ENCODE assay signal across 23 mouse cellular contexts in the genomic region with DNA sequence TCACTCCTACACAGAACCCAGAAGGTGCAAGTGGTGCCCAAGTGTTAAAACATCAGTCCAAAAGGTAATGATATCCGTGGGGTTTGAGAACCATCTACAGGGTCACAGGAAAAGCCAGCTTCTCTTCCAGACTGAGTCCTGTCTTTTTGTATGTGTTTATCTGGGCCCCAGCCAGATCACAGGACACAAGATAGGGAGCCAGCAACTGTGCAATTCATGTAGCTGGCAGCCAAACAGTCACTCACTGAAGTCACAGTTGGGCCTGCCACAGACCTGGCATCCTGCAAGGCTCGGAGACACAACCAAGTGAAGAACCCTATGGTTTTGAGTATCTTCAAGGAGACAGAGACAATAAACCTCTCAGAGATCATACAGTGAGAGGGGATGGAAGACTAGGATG. TPM values are rescaled to one million over a fixed set of nuclear protein-coding genes. Genes with fewer than 3 reads are reported as not detected.
DNase-seq lines count a peak whose midpoint lies in the region; ATAC-seq lines count a peak whose summit lies in the region.
"Had no signal": no experiment of that assay in that cellular context is flagged by ENCODE, and none has a peak within 500 bp of the region (broad histone marks: within the 10 kb centered on the region; RNA-seq: fewer than 3 reads in every experiment).

No protein-coding gene starts in this region.

- peaks cover 10% of the 10 kb centered on the region for H3K36me3 ChIP-seq in forebrain, embryonic 16.5 days (ENCODE audit: control insufficient read depth, insufficient read depth)
- H3K36me3 ChIP-seq in forebrain, embryonic 15.5 days, result peaks cover 68% of the 10 kb centered on the region
- peaks cover 40% of the 10 kb centered on the region for H3K36me3 ChIP-seq in neural tube, embryonic 12.5 days
- H3K36me3 ChIP-seq: heart, embryonic 15.5 days; limb, embryonic 13.5 days; liver, embryonic 12.5 days had no signal

- H3K4me2 ChIP-seq in forebrain, embryonic 16.5 days (ENCODE audit: low read length), result peak overlapping the region; percentile 7; the same call in 1 of the 2 replicates
- no peak overlapping the region for H3K4me2 ChIP-seq in forebrain, embryonic 15.5 days (replicated peaks)
- H3K4me2 ChIP-seq in neural tube, embryonic 12.5 days (replicated peaks), result peak overlapping the region; percentile 55; the same call in 1 of the 2 replicates
- H3K4me2 ChIP-seq: heart, embryonic 15.5 days; limb, embryonic 13.5 days; liver, embryonic 12.5 days had no signal

- no peak overlapping the region for H3K4me3 ChIP-seq in forebrain, embryonic 16.5 days (replicated peaks; ENCODE audit: low read length)
- no peak overlapping the region for H3K4me3 ChIP-seq in forebrain, embryonic 15.5 days
- H3K4me3 ChIP-seq in neural tube, embryonic 12.5 days, result no peak overlapping the region
- H3K4me3 ChIP-seq: heart, embryonic 15.5 days; layer of hippocampus, adult 2 months; limb, embryonic 13.5 days; liver, embryonic 12.5 days had no signal

- WGBS in forebrain, embryonic 16.5 days, result 74% methylated on average over 2 of the region's 2 CpGs
- WGBS in forebrain, embryonic 15.5 days, result 71% methylated on average over 2 of the region's 2 CpGs
- WGBS in neural tube, embryonic 12.5 days, result 81% methylated on average over 2 of the region's 2 CpGs

- H3K9ac ChIP-seq in forebrain, embryonic 16.5 days (replicated peaks; ENCODE audit: low read depth, low read length), result no peak overlapping the region
- no peak overlapping the region for H3K9ac ChIP-seq in forebrain, embryonic 15.5 days (replicated peaks)
- no peak overlapping the region for H3K9ac ChIP-seq in neural tube, embryonic 12.5 days
- H3K9ac ChIP-seq: heart, embryonic 15.5 days; limb, embryonic 13.5 days; liver, embryonic 12.5 days had no signal

- no peak overlapping the region for H3K27ac ChIP-seq in forebrain, embryonic 16.5 days (ENCODE audit: low read length)
- no peak overlapping the region for H3K27ac ChIP-seq in forebrain, embryonic 15.5 days (replicated peaks)
- H3K27ac ChIP-seq in neural tube, embryonic 12.5 days, result no peak overlapping the region
- H3K27ac ChIP-seq: heart, embryonic 15.5 days; layer of hippocampus, adult 2 months; limb, embryonic 13.5 days; liver, embryonic 12.5 days had no signal

- H3K9me3 ChIP-seq in forebrain, embryonic 16.5 days (ENCODE audit: control insufficient read depth, low read length), result no peaks in the 10 kb centered on the region
- H3K9me3 ChIP-seq in forebrain, embryonic 15.5 days, result no peaks in the 10 kb centered on the region
- no peaks in the 10 kb centered on the region for H3K9me3 ChIP-seq in neural tube, embryonic 12.5 days
- H3K9me3 ChIP-seq: heart, embryonic 15.5 days; limb, embryonic 13.5 days; liver, embryonic 12.5 days had no signal

- DNase-seq in neural tube, embryonic 10.5 days (ENCODE audit: extremely low spot score, low spot score), result no peak
- peak; percentile 58 to 71 for DNase-seq in cerebellum, postnatal 10 days
- DNase-seq in left cerebral cortex, adult 9 months (ENCODE audit: low spot score in 2 of 2), result no peak
- no peak for DNase-seq in gastrocnemius, postnatal 4 days (ENCODE audit: low spot score in 2 of 2)
- no peak for DNase-seq in right cerebral cortex, postnatal 10 days (ENCODE audit: low spot score in 2 of 2)
- DNase-seq: adrenal gland, postnatal 36 days; gastrocnemius, postnatal 36 days; heart, postnatal 4 days; kidney, postnatal 25 days; layer of hippocampus, postnatal 36 days; lung, adult 18-20 months; lung, postnatal 10 days; right cerebral cortex, postnatal 4 days; thymus, adult 18-20 months; thymus, postnatal 36 days had no signal

- H3K27me3 ChIP-seq in forebrain, embryonic 16.5 days (replicated peaks; ENCODE audit: control insufficient read depth, insufficient read depth, low read length), result no peaks in the 10 kb centered on the region
- H3K27me3 ChIP-seq in forebrain, embryonic 15.5 days, result no peaks in the 10 kb centered on the region
- no peaks in the 10 kb centered on the region for H3K27me3 ChIP-seq in neural tube, embryonic 12.5 days (replicated peaks)

- no peak for ATAC-seq in forebrain, embryonic 16.5 days
- ATAC-seq in forebrain, embryonic 15.5 days (replicated peaks), result no peak
- ATAC-seq in neural tube, embryonic 12.5 days (ENCODE audit: low FRiP score, low read depth), result no peak
- ATAC-seq: intestine, postnatal 0 days; liver, embryonic 12.5 days had no signal

- peaks cover 32% of the 10 kb centered on the region for H3K4me1 ChIP-seq in forebrain, embryonic 16.5 days (replicated peaks; ENCODE audit: control insufficient read depth, insufficient read depth, low read length)
- H3K4me1 ChIP-seq in forebrain, embryonic 15.5 days, result peaks cover 39% of the 10 kb centered on the region
- peaks cover 27% of the 10 kb centered on the region for H3K4me1 ChIP-seq in neural tube, embryonic 12.5 days
- H3K4me1 ChIP-seq: heart, embryonic 15.5 days; limb, embryonic 13.5 days; liver, embryonic 12.5 days had no signal

RNA-seq across cellular contexts. Expression of gene Chrnb2, which starts 6.6 kb away (rescaled TPM):
- 27.7 and 29.5 TPM in 2 replicates for polyA plus RNA-seq in forebrain, embryonic 16.5 days (2015; fragmentation: Nextera tagmentation; extraction: Ambion mirVana)
- 25.9 and 26.8 TPM in 2 replicates for polyA plus RNA-seq in forebrain, embryonic 15.5 days (2015; fragmentation: Nextera tagmentation; extraction: Ambion mirVana)
- 26.2 and 28.0 TPM in 2 replicates for polyA plus RNA-seq in neural tube, embryonic 12.5 days (2016; fragmentation: Nextera tagmentation; extraction: Ambion mirVana)
- total RNA-seq in gastrocnemius, postnatal 4 days (2021), result under 1 TPM; 0.23 to 0.27 TPM

RNA-seq across cellular contexts. Expression of gene Ube2q1, which starts 15.6 kb away (rescaled TPM):
- 11.3 TPM in 2 replicates for polyA plus RNA-seq in forebrain, embryonic 16.5 days (2015; fragmentation: Nextera tagmentation; extraction: Ambion mirVana)
- polyA plus RNA-seq in forebrain, embryonic 15.5 days (2015; fragmentation: Nextera tagmentation; extraction: Ambion mirVana), result 13.3 and 13.4 TPM in 2 replicates
- polyA plus RNA-seq in neural tube, embryonic 12.5 days (2016; fragmentation: Nextera tagmentation; extraction: Ambion mirVana), result 18.6 and 21.2 TPM in 2 replicates
- total RNA-seq in gastrocnemius, postnatal 4 days (2021), result 10 to 100 TPM; 29.5 to 33.4 TPM

RNA-seq across cellular contexts. Expression of gene Adar, which starts 43.0 kb away (rescaled TPM):
- polyA plus RNA-seq in forebrain, embryonic 16.5 days (2015; fragmentation: Nextera tagmentation; extraction: Ambion mirVana), result 30.0 and 33.4 TPM in 2 replicates
- polyA plus RNA-seq in forebrain, embryonic 15.5 days (2015; fragmentation: Nextera tagmentation; extraction: Ambion mirVana), result 25.0 and 25.6 TPM in 2 replicates
- polyA plus RNA-seq in neural tube, embryonic 12.5 days (2016; fragmentation: Nextera tagmentation; extraction: Ambion mirVana), result 17.8 and 21.7 TPM in 2 replicates
- total RNA-seq in gastrocnemius, postnatal 4 days (2021), result 10 to 100 TPM in 1 of 2 experiments, 1 to 10 TPM in 1; 9.0 to 11.2 TPM

Comparison
In these comparisons a context has a peak if more than half of its experiments do, and no peak if none do; other contexts are left out.
1. DNase-seq: peak in cerebellum, postnatal 10 days (2 of 2); none in neural tube, embryonic 10.5 days (single experiment), left cerebral cortex, adult 9 months (0 of 2), gastrocnemius, postnatal 4 days (0 of 2) and right cerebral cortex, postnatal 10 days (0 of 2).